Mouse (Mus musculus): Measurements from ENCODE around the gene Il1r2. TPM values are rescaled to one million over a fixed set of nuclear protein-coding genes. Genes with fewer than 3 reads are reported as not detected.
A peak's percentile ranks its signal among the peaks of the same experiment; 100 is the strongest.

Gene Il1r2
- polyA plus RNA-seq, 1 experiment from 2014 or later = 0.40 TPM

DNA sequence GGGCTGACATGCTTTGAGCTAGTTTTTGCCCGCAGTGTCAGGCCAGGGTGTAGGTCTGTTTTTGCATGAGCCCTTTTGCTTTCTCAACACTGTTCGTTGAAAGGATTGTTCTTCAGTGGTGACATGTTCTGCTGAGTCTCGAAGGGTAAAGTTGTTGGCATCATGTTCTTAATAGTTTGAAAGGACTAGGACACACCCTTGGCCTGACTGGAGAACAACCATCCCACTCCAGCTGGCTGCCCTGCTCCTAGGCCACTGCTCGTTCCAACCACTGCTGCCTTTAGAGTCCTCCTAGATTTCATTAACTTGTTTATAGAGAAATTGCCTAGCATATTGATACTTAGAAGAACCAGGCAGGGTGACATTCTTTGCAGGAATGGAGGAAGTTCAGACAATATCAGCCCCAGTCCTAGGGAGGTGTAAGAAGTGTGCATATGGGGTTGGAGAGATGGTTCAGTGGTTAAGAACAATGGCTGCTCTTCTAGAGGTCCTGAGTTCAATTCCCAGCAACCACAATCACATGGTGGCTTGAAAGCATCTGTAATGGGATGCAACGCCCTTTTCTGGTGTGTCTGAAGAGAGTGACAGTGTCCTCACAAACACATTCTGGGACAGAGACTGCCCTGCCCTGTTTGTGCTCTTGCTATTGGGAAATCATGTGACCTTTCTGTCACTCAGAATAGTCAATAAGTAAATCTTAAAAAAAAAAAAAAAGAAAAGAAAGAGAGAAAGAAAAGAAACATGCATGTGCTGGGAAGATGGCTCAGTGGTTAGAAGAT is 34.3 kb downstream of the Il1r2 start:
- no peak overlapping the region for H3K27ac ChIP-seq
- H3K4me2 ChIP-seq = no peak overlapping the region
- ATAC-seq (ENCODE audit: low FRiP score) = no peak
- WGBS = 76% methylated on average over 5 of the region's 5 CpGs
- no peak overlapping the region for H3K4me3 ChIP-seq (replicated peaks)
- no peaks in the 10 kb centered on the region for H3K4me1 ChIP-seq
- H3K9me3 ChIP-seq = no peaks in the 10 kb centered on the region
- no peak overlapping the region for H3K9ac ChIP-seq
- H3K27me3 ChIP-seq = no peaks in the 10 kb centered on the region
- no peaks in the 10 kb centered on the region for H3K36me3 ChIP-seq (replicated peaks)

DNA sequence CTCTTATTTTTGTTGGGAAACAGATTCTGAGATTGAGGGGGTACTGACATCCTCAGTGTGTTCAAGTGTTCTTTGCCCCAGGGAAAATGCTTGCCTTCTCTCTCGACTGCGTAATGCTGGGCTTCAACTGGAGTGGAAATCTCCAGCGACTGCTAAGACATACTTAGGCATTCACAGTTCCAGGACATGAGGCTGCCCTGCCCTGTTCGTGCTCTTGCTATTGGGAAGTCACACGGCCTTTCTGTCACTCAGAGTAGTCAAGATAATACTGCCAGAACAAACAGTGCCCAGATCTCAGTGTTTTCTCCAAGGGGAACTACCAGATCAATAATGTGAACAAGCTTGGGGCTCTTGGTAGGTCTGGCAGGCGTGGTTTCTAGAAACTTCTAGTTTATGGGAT is 35.9 kb downstream of the Il1r2 start:
- 76% methylated on average over 6 of the region's 6 CpGs for WGBS
- Histone ChIP-seq H3K27ac (no peak overlapping the region), H3K9ac (no peak overlapping the region)

DNA sequence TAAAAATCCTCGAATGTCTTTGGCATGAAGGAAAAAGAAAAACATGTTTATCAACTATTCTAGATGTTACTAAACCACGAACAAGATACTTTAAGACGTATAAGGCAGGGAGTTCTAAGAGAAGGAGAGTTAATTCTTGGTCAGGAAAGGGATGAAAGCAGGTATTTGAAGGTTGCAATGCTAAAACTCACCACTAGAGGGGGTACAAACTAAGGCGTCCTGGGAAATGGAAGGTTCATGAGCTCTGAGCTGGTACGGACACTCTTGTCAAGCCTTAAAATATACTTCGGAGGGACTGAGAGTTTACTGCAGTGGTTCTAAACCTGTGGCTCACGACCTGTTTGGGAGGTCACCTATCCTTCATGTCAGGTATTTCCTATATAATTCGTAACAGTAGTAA is 41.4 kb downstream of the Il1r2 start:
- H3K9ac ChIP-seq = no peak overlapping the region
- H3K4me3 ChIP-seq (replicated peaks) = no peak overlapping the region
- H3K27ac ChIP-seq = no peak overlapping the region
- H3K27me3 ChIP-seq = no peaks in the 10 kb centered on the region
- peaks cover 6% of the 10 kb centered on the region; the same call in 1 of the 2 replicates for H3K4me1 ChIP-seq
- no peak for ATAC-seq (ENCODE audit: low FRiP score)
- no peaks in the 10 kb centered on the region for H3K9me3 ChIP-seq
- H3K4me2 ChIP-seq = no peak overlapping the region
- WGBS = 50% methylated on average over 8 of the region's 8 CpGs
- no peaks in the 10 kb centered on the region for H3K36me3 ChIP-seq (replicated peaks)

More for the DNA sequence above, 35.9 kb downstream of the Il1r2 start:
- no peak for ATAC-seq (ENCODE audit: low FRiP score)
- no peak overlapping the region for H3K4me2 ChIP-seq
- H3K4me1 ChIP-seq = no peaks in the 10 kb centered on the region
- H3K9me3 ChIP-seq = no peaks in the 10 kb centered on the region
- no peak overlapping the region for H3K4me3 ChIP-seq (replicated peaks)
- H3K36me3 ChIP-seq (replicated peaks) = no peaks in the 10 kb centered on the region
- no peaks in the 10 kb centered on the region for H3K27me3 ChIP-seq

DNA sequence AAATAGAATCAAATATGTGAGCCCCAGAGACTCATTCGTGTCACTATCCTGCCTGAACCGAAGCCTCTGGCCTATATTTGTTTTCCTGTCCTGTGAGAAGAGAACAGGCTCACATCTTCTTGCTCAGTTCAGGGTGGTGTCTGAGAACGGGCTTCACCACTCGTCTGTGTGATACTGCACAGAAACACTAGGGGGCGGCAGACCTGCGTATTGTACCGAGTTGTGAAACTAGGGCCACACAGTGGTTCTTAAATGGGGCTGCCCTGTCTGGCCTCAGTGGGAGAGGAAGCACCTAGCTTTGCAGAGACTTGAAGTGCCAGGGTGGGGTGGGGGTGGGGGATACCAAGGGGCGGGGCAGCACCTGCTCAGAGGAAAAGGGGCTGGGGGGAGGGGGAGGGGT is 42.5 kb downstream of the Il1r2 start:
- Histone ChIP-seq H3K27ac (no peak overlapping the region), H3K36me3 (replicated peaks) (no peaks in the 10 kb centered on the region), H3K4me2 (no peak overlapping the region), H3K9ac (no peak overlapping the region), H3K4me3 (replicated peaks) (no peak overlapping the region), H3K4me1 (peaks cover 6% of the 10 kb centered on the region; the same call in 1 of the 2 replicates), H3K27me3 (no peaks in the 10 kb centered on the region), H3K9me3 (no peaks in the 10 kb centered on the region)
- whole genome bisulfite sequencing = 5% methylated on average over 7 of the region's 8 CpGs
- 0 out of 2 replicates have a peak, but pooled peaks have one; percentile 51 for ATAC-seq (ENCODE audit: low FRiP score)

DNA sequence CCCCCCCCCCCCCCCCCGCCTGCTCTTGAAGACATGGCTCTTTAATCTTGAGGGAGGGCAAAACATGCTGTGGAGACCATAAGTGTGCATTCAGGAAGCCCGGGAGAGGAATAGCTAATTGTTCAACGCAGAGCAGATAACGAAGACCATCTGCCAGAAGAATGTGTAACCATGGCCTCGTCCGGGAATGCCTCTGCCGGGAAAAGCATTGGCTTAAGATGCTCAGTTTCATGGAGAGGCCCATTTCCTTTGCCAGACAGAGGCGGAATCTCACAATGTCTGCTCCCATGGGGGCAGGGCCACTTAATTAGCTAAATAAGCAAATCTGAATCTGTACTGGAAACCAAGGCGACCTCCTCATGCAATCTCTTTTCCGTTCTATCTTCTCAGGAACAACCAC is 43.7 kb downstream of the Il1r2 start:
- H3K4me2 ChIP-seq = no peak overlapping the region
- H3K9ac ChIP-seq = no peak overlapping the region
- ATAC-seq (ENCODE audit: low FRiP score) = peak; percentile 58; the same call in 1 of the 2 replicates
- no peaks in the 10 kb centered on the region for H3K27me3 ChIP-seq
- H3K4me1 ChIP-seq = peaks cover 6% of the 10 kb centered on the region; the same call in 1 of the 2 replicates
- H3K4me3 ChIP-seq (replicated peaks) = no peak overlapping the region
- no peak overlapping the region for H3K27ac ChIP-seq
- H3K36me3 ChIP-seq (replicated peaks) = no peaks in the 10 kb centered on the region
- no peaks in the 10 kb centered on the region for H3K9me3 ChIP-seq
- 35% methylated on average over 9 of the region's 10 CpGs for WGBS

DNA sequence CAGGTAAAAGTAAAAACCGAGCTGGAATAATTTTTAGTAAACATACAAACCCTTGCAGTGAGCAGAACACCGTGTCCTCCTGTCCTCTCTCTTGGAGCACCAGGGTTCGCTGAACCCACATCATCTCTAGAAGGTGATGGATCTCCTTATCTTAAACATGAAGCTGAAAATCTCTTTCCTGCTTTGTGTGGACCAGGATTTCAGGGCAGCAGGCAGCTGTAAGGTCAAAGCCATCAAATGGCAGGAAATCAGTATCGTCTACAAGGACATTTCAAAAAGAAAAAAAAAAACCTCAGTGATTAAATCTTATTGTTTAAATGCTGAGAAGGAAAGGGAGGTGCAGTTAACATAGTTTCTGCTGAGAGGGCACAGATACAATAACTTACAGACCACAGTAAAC is 50.4 kb downstream of the Il1r2 start:
- no peak overlapping the region for H3K27ac ChIP-seq
- no peak overlapping the region for H3K4me2 ChIP-seq
- no peaks in the 10 kb centered on the region for H3K9me3 ChIP-seq
- ATAC-seq (ENCODE audit: low FRiP score) = no peak
- no peak overlapping the region for H3K4me3 ChIP-seq (replicated peaks)
- 81% methylated on average over 4 of the region's 4 CpGs for WGBS
- H3K4me1 ChIP-seq = no peaks in the 10 kb centered on the region
- H3K9ac ChIP-seq = no peak overlapping the region
- no peaks in the 10 kb centered on the region for H3K36me3 ChIP-seq (replicated peaks)
- no peaks in the 10 kb centered on the region for H3K27me3 ChIP-seq

DNA sequence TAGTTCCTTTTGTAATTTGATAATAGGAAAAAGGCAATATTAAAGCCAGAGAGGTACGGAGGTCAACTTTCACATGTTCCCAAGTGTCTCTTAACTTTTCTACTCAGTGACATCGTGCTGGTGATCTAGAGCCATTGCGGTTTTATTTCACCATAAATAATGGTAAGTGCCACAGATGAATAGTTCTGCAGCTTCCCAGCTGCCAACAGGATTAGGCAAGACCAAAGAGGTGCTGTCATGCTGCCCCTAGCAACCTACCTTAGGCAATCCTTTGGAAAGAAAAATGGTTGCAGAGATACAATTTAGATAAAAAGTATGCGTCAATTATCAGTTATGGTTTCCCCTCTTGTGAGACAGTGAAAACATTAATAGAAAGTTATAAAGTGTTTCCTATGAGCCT is 54.6 kb downstream of the Il1r2 start:
- ATAC-seq (ENCODE audit: low FRiP score) = no peak
- H3K4me3 ChIP-seq (replicated peaks) = no peak overlapping the region
- H3K9me3 ChIP-seq = no peaks in the 10 kb centered on the region
- H3K27ac ChIP-seq = no peak overlapping the region
- H3K36me3 ChIP-seq (replicated peaks) = no peaks in the 10 kb centered on the region
- H3K9ac ChIP-seq = no peak overlapping the region
- no peaks in the 10 kb centered on the region for H3K27me3 ChIP-seq
- H3K4me2 ChIP-seq = no peak overlapping the region
- WGBS = 89% methylated on average over 4 of the region's 4 CpGs
- no peaks in the 10 kb centered on the region for H3K4me1 ChIP-seq

DNA sequence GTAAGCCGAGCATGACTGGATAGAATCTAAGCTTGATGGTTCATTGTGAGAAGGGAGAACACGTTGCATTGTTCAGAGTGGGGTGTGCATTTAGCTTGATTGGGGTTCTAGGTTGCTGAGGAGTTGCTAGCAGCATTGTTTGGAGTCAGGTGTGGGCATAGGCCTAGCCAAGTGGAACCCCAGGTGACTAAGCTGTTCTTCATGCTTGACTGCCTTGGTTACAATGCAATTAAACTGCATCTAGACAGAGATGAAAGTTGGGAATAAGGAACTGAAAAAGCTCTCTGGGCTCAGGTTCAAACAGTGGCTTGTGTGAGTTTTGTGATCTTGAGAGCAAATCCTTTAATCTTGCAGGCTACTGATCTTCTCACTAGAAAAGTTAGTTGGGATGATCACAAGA is 55.4 kb downstream of the Il1r2 start:
- WGBS = 59% methylated on average over 2 of the region's 2 CpGs
- Histone ChIP-seq H3K4me1 (no peaks in the 10 kb centered on the region), H3K9me3 (no peaks in the 10 kb centered on the region), H3K9ac (no peak overlapping the region), H3K4me3 (replicated peaks) (no peak overlapping the region), H3K36me3 (replicated peaks) (no peaks in the 10 kb centered on the region), H3K4me2 (no peak overlapping the region), H3K27me3 (no peaks in the 10 kb centered on the region), H3K27ac (no peak overlapping the region)
- ATAC-seq (ENCODE audit: low FRiP score) = no peak

DNA sequence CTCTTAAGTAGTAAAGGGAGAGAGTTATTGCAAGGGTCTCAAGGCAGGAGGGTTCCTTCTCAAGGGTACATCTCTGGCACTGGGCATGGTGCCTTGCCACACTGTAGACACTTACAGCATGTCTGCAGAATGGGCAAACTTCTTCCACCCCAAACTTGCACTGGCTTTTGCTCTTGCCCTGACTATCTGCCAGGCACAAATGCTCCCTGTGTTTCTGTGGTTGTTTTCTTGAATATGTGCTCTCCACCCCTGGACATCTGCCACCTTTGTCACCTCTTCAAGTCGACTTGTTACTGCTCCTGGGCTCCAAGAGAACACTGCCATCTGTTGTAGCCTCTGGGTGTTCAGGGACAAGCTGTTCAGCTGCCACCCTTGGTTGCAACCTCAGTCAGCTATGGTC is 57.8 kb downstream of the Il1r2 start:
- 43% methylated on average over 1 of the region's 1 CpGs for WGBS
- no peak for ATAC-seq (ENCODE audit: low FRiP score)
- H3K27me3 ChIP-seq = no peaks in the 10 kb centered on the region
- H3K27ac ChIP-seq = no peak overlapping the region
- no peak overlapping the region for H3K4me2 ChIP-seq
- no peaks in the 10 kb centered on the region for H3K36me3 ChIP-seq (replicated peaks)
- H3K4me1 ChIP-seq = no peaks in the 10 kb centered on the region
- H3K4me3 ChIP-seq (replicated peaks) = no peak overlapping the region
- H3K9ac ChIP-seq = no peak overlapping the region
- H3K9me3 ChIP-seq = no peaks in the 10 kb centered on the region

DNA sequence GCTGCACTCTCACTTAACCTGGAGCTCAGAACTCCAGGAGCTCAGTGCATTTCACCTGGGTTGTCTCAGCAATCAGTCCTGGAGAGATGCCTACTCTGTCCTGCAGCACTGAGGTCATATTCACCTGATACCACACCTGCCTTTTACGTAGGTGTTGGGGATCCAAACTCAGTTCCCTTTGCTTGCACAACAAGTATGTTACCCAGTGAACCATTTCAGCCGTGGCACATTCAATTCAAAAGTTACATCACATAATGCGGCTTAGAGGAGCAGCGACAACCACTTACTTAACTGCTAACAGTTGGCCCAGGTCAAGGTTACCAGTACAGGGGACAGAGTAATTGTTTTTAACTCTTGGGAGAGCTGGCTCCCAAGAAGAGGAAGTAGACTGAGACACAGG is 58.8 kb downstream of the Il1r2 start:
- Histone ChIP-seq H3K4me3 (replicated peaks) (no peak overlapping the region), H3K27ac (no peak overlapping the region), H3K36me3 (replicated peaks) (no peaks in the 10 kb centered on the region), H3K4me1 (no peaks in the 10 kb centered on the region), H3K9ac (no peak overlapping the region), H3K27me3 (no peaks in the 10 kb centered on the region), H3K4me2 (no peak overlapping the region), H3K9me3 (no peaks in the 10 kb centered on the region)
- WGBS = 89% methylated on average over 4 of the region's 4 CpGs
- no peak for ATAC-seq (ENCODE audit: low FRiP score)

DNA sequence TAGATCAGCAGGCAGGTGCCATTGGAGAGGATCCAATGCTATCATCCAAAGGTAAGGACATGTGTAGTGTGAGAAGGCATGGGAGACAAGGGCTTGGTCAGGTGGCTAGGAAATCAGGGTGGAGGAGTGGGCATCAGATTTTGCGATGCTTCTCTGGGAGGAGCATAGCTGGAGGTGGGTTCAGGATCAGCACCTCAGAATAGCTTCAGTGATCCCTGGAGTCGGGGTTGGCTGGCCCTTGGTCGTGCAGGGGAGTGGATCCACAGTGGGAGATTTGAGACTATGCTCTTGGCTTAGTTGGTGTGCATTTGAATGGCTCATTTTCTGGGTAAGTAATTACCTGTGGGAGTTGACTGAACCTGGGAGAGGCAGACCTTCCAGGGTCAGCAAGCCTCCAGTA is 59.7 kb downstream of the Il1r2 start:
- H3K4me2 ChIP-seq = no peak overlapping the region
- H3K4me1 ChIP-seq = no peaks in the 10 kb centered on the region
- no peaks in the 10 kb centered on the region for H3K36me3 ChIP-seq (replicated peaks)
- H3K27me3 ChIP-seq = no peaks in the 10 kb centered on the region
- no peak overlapping the region for H3K4me3 ChIP-seq (replicated peaks)
- 72% methylated on average over 3 of the region's 3 CpGs for WGBS
- H3K27ac ChIP-seq = no peak overlapping the region
- H3K9ac ChIP-seq = no peak overlapping the region
- no peaks in the 10 kb centered on the region for H3K9me3 ChIP-seq
- ATAC-seq (ENCODE audit: low FRiP score) = no peak

DNA sequence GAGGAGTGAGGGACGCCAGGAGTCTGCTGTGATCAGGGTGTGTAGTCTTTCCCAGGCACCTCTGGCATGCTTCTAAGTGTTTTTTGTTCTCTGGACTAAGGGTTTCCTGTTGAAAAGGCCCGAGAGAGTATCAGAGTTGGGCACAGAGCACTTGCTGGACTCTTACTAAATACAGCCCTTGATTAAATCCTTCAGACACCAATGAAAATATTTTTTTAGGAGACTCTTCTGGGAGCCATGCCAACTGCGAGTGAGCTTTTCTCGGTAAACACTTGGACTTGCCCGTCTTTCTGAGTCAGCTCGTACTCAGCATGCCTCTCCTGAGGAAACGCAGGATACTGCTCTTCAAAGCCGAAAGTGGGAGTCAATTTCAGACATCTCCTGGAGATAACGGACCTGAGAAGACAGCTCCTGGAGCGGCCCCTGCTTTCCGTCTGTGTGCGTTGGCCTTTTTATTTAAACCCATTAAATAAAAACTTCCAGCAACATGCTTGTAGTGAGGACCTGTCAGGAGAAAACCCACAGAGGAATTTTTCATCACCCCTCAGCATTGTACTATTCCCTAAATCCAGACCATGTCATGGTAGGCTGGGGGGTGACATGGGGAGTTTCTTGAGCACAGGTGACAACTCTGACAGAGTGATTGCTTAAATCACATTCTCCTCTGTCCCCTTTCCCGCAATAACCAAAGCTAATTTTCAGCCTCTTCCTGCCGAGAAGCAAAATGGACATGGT is 66.1 kb downstream of the Il1r2 start:
- no peak overlapping the region for H3K27ac ChIP-seq
- H3K4me3 ChIP-seq (replicated peaks) = no peak overlapping the region
- ATAC-seq (ENCODE audit: low FRiP score) = no peak
- H3K36me3 ChIP-seq (replicated peaks) = no peaks in the 10 kb centered on the region
- no peaks in the 10 kb centered on the region for H3K9me3 ChIP-seq
- no peaks in the 10 kb centered on the region for H3K4me1 ChIP-seq
- no peak overlapping the region for H3K9ac ChIP-seq
- 84% methylated on average over 14 of the region's 14 CpGs for WGBS
- H3K4me2 ChIP-seq = no peak overlapping the region
- no peaks in the 10 kb centered on the region for H3K27me3 ChIP-seq

DNA sequence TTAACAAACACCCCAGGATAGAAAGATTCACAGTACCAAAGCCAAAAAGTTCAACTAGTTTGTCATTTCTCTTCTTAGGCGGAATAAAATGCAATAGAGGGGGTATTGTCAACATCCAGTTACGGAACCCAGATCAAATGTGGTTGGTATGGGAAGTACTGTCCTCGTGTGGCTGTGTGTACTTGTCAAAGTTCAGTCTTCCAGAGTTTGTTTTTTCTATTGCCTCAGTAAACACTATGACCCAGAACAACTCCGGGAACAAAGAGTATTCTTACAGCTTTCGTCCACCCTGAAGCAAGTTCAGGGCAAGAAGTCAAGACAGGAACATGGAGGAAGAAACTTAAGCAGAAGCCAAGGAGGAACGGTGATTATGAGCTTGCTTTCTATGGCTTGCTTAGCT is 82.2 kb downstream of the Il1r2 start:
- Histone ChIP-seq H3K4me1 (no peaks in the 10 kb centered on the region), H3K27me3 (no peaks in the 10 kb centered on the region), H3K36me3 (replicated peaks) (no peaks in the 10 kb centered on the region), H3K9ac (no peak overlapping the region), H3K27ac (no peak overlapping the region), H3K4me3 (replicated peaks) (no peak overlapping the region), H3K9me3 (no peaks in the 10 kb centered on the region), H3K4me2 (no peak overlapping the region)
- ATAC-seq (ENCODE audit: low FRiP score) = no peak
- 91% methylated on average over 6 of the region's 6 CpGs for WGBS

Data from forebrain, embryonic 12.5 days (tissue).